Mouse (Mus musculus): ENCODE measurements around the gene Pik3ip1. TPM values are rescaled to one million over a fixed set of nuclear protein-coding genes. Genes with fewer than 3 reads are reported as not detected.

Pik3ip1 gene
- polyA plus RNA-seq, 1 experiment: 0.71 TPM

DNA sequence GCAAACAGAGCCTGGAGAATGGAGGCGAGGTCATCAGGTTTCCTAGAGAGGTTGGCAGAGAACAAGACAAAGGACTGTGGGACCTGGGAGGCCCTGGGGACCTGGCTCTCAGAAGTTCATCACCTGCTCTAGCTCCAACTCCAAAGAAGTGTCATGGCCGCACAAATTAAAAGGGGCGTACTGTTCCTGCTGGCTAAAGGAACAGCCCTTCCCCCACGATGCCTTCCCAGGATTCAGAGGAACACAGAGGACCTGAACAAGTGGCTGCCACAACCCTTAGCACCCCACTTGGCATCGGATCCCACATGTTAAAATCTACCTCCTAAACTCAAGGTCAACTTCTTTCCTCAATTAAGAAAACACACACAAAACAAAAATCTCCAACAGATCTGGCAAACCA lies 39.2 kb downstream of the Pik3ip1 start:
- peaks cover 3% of the 10 kb centered on the region for H3K79me3 ChIP-seq (ENCODE audit: low read depth)
- H3K79me2 ChIP-seq (ENCODE audit: control insufficient read depth, insufficient read depth): peaks cover 69% of the 10 kb centered on the region
- no peak overlapping the region for H3ac ChIP-seq (ENCODE audit: control insufficient read depth, insufficient read length, low read depth)
- H3K4me3 ChIP-seq (ENCODE audit: insufficient read depth, poor library complexity, severe bottlenecking): no peak overlapping the region
- TF ChIP-seq CEBPB (IDR thresholded peaks at IDR 0.05; ENCODE audit: low read depth): no peak
- TF ChIP-seq USF1 (IDR thresholded peaks at IDR 0.05; ENCODE audit: low read depth): no peak
- TF ChIP-seq MYOD1 (IDR thresholded peaks at IDR 0.05; ENCODE audit: control insufficient read depth, insufficient read length, low read depth): no peak
- no peak for TF ChIP-seq CTCF (IDR thresholded peaks at IDR 0.05; ENCODE audit: control insufficient read depth, insufficient read depth, insufficient read length)
- TF ChIP-seq MAX (IDR thresholded peaks at IDR 0.05): no peak
- no peak for TF ChIP-seq MYOG (IDR thresholded peaks at IDR 0.05; ENCODE audit: control insufficient read depth, extremely low read depth, insufficient read length)
- no peak for TF ChIP-seq FOSL1 (IDR thresholded peaks at IDR 0.05; ENCODE audit: insufficient read depth, low read length, poor library complexity, severe bottlenecking)
- H3K36me3 ChIP-seq (ENCODE audit: control insufficient read depth, insufficient read depth): peaks cover 9% of the 10 kb centered on the region
- no peaks in the 10 kb centered on the region for H3K27me3 ChIP-seq (ENCODE audit: control insufficient read depth, insufficient read depth, insufficient read length)

DNA sequence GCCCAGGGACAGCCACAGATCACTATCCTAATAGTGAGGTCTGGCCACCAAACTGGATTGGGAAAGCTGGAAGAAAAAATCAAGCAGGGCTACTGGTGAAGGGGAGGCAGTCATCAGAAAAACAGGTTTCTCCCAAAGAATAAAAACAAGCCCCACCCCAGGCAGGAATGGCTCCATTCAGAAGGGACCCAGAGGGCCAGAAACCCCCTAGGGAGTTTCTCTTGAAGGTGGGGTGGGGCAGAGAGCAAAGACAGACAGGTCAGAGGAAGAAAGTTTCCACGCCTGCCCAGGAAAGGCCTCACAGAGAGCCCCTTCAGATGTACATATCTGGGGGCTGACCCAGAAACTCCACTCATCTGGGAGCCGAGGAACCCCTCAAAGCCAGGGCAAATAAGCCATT lies 40.0 kb downstream of the Pik3ip1 start:
- Histone ChIP-seq H3K79me2 (ENCODE audit: control insufficient read depth, insufficient read depth) (peaks cover 64% of the 10 kb centered on the region), H3ac (ENCODE audit: control insufficient read depth, insufficient read length, low read depth) (peak overlapping the region; percentile 34), H3K27me3 (ENCODE audit: control insufficient read depth, insufficient read depth, insufficient read length) (no peaks in the 10 kb centered on the region), H3K4me3 (ENCODE audit: insufficient read depth, poor library complexity, severe bottlenecking) (no peak overlapping the region), H3K36me3 (ENCODE audit: control insufficient read depth, insufficient read depth) (peaks cover 9% of the 10 kb centered on the region), H3K79me3 (ENCODE audit: low read depth) (peaks cover 3% of the 10 kb centered on the region)
- TF ChIP-seq FOSL1 (IDR thresholded peaks at IDR 0.05; ENCODE audit: insufficient read depth, low read length, poor library complexity, severe bottlenecking) (no peak), CTCF (IDR thresholded peaks at IDR 0.05; ENCODE audit: control insufficient read depth, insufficient read depth, insufficient read length) (no peak), CEBPB (IDR thresholded peaks at IDR 0.05; ENCODE audit: low read depth) (no peak), USF1 (IDR thresholded peaks at IDR 0.05; ENCODE audit: low read depth) (no peak), MAX (IDR thresholded peaks at IDR 0.05) (no peak), MYOG (IDR thresholded peaks at IDR 0.05; ENCODE audit: control insufficient read depth, extremely low read depth, insufficient read length) (no peak), MYOD1 (IDR thresholded peaks at IDR 0.05; ENCODE audit: control insufficient read depth, insufficient read length, low read depth) (no peak)

DNA sequence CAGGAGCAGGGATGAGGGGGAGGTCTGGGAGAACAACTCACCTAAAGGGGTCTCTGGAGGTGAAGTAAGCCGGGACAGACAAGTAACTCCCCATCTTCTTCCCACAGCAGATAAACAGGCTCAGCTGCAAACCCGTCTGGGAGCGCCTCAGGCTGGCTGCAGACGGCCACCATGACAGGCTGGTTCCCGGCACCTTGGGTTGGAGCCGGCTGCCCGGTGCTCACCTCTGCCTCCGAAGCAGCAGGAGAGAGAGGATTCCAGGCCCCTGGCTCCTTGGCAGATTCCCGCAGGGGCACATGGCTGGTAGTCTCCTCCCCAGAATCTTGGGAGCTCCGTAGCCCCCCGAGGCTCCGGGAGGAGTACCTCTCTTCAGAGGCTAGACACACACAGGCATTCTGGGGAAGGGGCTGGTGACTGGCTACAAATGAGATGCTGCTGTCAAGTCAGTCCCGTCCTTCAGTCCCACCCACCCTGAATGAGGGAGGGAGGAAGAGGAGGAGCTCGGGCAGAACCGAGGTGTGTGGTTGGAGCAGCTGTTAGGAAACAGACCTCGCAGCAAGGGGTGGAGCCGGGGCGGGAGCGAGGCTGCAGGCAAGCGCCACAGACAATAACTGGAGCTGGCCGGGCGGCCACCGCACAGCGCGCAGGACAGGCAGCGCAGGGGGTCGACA lies 40.9 kb downstream of the Pik3ip1 start:
- Histone ChIP-seq H3K4me3 (ENCODE audit: insufficient read depth, poor library complexity, severe bottlenecking) (peak overlapping the region; percentile 46), H3K79me3 (ENCODE audit: low read depth) (peaks cover 3% of the 10 kb centered on the region), H3ac (ENCODE audit: control insufficient read depth, insufficient read length, low read depth) (peak overlapping the region; percentile 68), H3K36me3 (ENCODE audit: control insufficient read depth, insufficient read depth) (peaks cover 9% of the 10 kb centered on the region), H3K79me2 (ENCODE audit: control insufficient read depth, insufficient read depth) (peaks cover 63% of the 10 kb centered on the region), H3K27me3 (ENCODE audit: control insufficient read depth, insufficient read depth, insufficient read length) (no peaks in the 10 kb centered on the region)
- TF ChIP-seq MYOD1 (IDR thresholded peaks at IDR 0.05; ENCODE audit: control insufficient read depth, insufficient read length, low read depth) (peak; percentile 24), CTCF (IDR thresholded peaks at IDR 0.05; ENCODE audit: control insufficient read depth, insufficient read depth, insufficient read length) (no peak), MYOG (IDR thresholded peaks at IDR 0.05; ENCODE audit: control insufficient read depth, extremely low read depth, insufficient read length) (no peak), USF1 (IDR thresholded peaks at IDR 0.05; ENCODE audit: low read depth) (no peak)

DNA sequence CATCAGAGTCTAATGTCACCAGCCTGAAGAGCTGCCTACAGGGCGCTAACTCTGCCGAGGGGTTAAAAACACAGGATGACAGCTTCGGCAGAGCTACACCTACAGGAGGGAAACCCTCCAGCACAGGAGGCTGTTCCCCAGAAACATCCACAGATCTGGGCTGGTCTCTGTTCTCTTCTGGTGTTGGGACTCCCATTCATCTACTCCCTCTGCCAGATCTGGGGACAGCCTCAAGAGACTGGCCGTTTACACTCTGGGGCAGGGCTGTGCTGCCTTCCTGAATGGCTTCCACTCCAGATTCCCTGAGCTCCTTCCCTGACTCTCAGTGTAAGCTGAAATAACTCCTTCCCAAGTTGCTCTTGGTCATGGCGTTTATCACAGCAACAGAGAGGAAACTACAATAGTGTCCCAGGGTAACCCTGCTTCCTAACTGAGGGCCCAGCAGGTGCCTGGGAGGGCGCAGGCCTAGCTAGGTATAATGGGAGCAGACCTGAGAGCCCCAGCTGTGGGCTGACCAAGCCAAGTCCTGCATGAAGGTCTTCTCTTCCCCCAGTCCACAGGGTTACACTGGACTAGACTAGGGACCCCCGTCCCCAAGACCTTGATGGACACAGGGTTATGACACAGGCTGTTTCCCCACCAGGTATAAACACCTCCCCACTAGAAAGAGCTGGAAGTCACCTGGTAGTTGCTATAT lies 41.5 kb downstream of the Pik3ip1 start:
- H3K4me3 ChIP-seq (ENCODE audit: insufficient read depth, poor library complexity, severe bottlenecking): peak overlapping the region; percentile 24
- H3K36me3 ChIP-seq (ENCODE audit: control insufficient read depth, insufficient read depth): peaks cover 9% of the 10 kb centered on the region
- H3K27me3 ChIP-seq (ENCODE audit: control insufficient read depth, insufficient read depth, insufficient read length): no peaks in the 10 kb centered on the region
- H3ac ChIP-seq (ENCODE audit: control insufficient read depth, insufficient read length, low read depth): peak overlapping the region; percentile 51
- H3K79me2 ChIP-seq (ENCODE audit: control insufficient read depth, insufficient read depth): peaks cover 62% of the 10 kb centered on the region
- H3K79me3 ChIP-seq (ENCODE audit: low read depth): peaks cover 3% of the 10 kb centered on the region
- TF ChIP-seq CEBPB (IDR thresholded peaks at IDR 0.05; ENCODE audit: low read depth): no peak
- no peak for TF ChIP-seq MYOD1 (IDR thresholded peaks at IDR 0.05; ENCODE audit: control insufficient read depth, insufficient read length, low read depth)
- no peak for TF ChIP-seq MYOG (IDR thresholded peaks at IDR 0.05; ENCODE audit: control insufficient read depth, extremely low read depth, insufficient read length)
- TF ChIP-seq FOSL1 (IDR thresholded peaks at IDR 0.05; ENCODE audit: insufficient read depth, low read length, poor library complexity, severe bottlenecking): no peak
- TF ChIP-seq CTCF (IDR thresholded peaks at IDR 0.05; ENCODE audit: control insufficient read depth, insufficient read depth, insufficient read length): no peak
- no peak for TF ChIP-seq USF1 (IDR thresholded peaks at IDR 0.05; ENCODE audit: low read depth)

DNA sequence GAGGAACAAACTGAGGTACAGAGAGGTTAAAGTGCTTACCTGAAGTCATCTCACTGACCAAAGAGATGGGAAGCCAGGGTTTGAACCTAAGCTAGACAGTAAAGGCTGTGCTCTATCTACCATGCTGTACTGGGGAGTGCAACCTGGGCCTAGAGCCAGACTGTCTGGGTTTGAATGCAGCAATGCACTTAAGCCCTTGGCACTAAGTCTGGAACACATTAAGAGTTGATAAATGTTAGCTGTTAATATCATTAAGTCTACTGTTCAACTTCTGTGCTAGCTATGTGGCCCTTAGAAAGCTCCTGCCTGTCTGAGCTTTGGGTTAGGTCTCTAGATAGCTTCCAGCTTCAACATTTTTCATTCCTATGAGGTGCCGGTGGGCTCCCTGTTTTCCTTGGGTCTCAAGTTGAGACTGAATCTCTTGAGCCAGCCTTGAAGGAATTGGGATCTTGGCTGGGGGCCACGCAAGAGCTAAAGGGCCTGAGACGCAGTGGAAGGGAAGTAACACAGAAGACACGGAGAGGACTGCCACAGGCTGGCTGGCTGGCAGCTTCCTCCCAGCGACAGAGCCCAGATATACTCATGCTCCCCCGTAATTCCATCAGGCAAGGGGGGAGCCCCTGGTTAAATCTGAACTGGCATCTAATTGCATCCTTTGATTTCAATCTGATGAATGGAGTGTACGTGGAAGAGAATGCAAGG lies 43.5 kb downstream of the Pik3ip1 start:
- TF ChIP-seq CEBPB (IDR thresholded peaks at IDR 0.05; ENCODE audit: low read depth): no peak
- no peak overlapping the region for H3K4me3 ChIP-seq (ENCODE audit: insufficient read depth, poor library complexity, severe bottlenecking)

More for the DNA sequence above, 43.5 kb downstream of the Pik3ip1 start:
- no peaks in the 10 kb centered on the region for H3K79me3 ChIP-seq (ENCODE audit: low read depth)
- H3K27me3 ChIP-seq (ENCODE audit: control insufficient read depth, insufficient read depth, insufficient read length): no peaks in the 10 kb centered on the region
- no peaks in the 10 kb centered on the region for H3K36me3 ChIP-seq (ENCODE audit: control insufficient read depth, insufficient read depth)
- H3ac ChIP-seq (ENCODE audit: control insufficient read depth, insufficient read length, low read depth): peak overlapping the region; percentile 57
- peaks cover 42% of the 10 kb centered on the region for H3K79me2 ChIP-seq (ENCODE audit: control insufficient read depth, insufficient read depth)

All from C2C12 (cell line).